Mouse (Mus musculus) embryonic fibroblast, embryonic 13.5 days (primary cell): ENCODE results near the gene Adam1b.

Source experiments
- CTCF ChIP-seq: IDR thresholded peaks from 2 replicates; pipeline ENCODE4 v1.5.1; 2011; ENCODE audit warnings: mild to moderate bottlenecking, control low read depth, low read length, moderate library complexity, borderline replicate concordance; ENCODE audit not compliant: insufficient read depth
- POLR2A ChIP-seq: IDR thresholded peaks from 2 replicates; pipeline ENCODE4 v1.6.1; 2011; ENCODE audit warnings: low read depth, mild to moderate bottlenecking, control low read depth, low read length, moderate library complexity

GRCm38 (mm10) chr5:121510009-121510408, 6.8 kb upstream of the Adam1b start:
- TF ChIP-seq CTCF, result no peak
- TF ChIP-seq POLR2A, result no peak
